Mouse (Mus musculus): ENCODE data around the gene Smarca2. TPM values are rescaled to one million over a fixed set of nuclear protein-coding genes. Genes with fewer than 3 reads are reported as not detected.
"Not testable (repeated sequence)": the region's sequence is repeated elsewhere in the genome, so short reads cannot be mapped to it uniquely, and the experiment has no call there.

The Smarca2 gene
- total RNA-seq, 4 experiments from 2014 or later = 198 to 256 (median 233) TPM

DNA sequence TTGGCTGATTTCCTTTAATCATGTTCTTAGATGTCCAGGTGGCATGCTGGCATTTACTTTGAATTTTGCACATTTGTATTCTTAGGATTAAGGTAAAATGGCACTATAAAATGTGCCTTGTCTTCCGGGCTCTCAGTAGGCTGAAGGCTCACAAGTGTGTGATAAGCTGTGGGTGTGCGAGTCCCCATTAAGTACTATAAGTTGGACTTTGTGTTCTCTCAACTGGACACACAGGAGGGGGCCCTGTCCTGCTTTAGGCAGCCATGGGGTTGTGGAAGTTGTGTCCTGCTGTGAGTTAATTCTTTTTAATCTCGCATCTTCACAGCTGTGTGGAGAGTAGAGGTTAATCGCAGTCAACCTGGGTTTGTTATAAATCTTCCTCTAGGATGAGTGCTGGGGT, 85.7 kb downstream of the Smarca2 start:
- no peak for DNase-seq (ENCODE audit: low spot score in 2 of 2)

GRCm38 (mm10) chr19:26697107-26697506, 92.3 kb downstream of the Smarca2 start:
- DNase-seq (ENCODE audit: low spot score in 2 of 2) = no peak

- DNase-seq (ENCODE audit: low spot score in 2 of 2) = no peak
Observed at GRCm38 (mm10) chr19:26704545-26705209, 99.8 kb downstream of the Smarca2 start.

DNA sequence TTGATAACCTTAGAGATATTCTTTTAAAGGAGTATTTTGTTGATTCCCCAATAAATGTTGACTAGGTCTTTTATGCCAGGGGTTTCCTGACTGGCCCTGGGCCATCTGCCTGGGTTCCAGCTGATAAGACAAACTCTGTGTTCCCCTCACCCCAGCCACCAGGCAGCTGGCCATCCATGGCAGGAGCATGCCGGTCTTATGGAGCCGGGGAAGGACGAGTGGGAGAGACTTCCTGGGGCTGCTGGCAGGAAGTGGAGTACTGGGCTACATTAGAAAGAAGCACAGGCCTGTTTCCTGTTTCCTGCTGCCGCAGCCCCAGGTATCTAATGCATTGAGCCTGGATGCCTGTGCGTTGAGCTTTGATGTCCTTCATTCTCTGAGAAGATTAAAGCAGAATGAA, 102.1 kb downstream of the Smarca2 start:
- DNase-seq (ENCODE audit: low spot score in 2 of 2) = no peak

GRCm38 (mm10) chr19:26709095-26709494, 104.2 kb downstream of the Smarca2 start:
- DNase-seq (ENCODE audit: low spot score in 2 of 2) = no peak

DNA sequence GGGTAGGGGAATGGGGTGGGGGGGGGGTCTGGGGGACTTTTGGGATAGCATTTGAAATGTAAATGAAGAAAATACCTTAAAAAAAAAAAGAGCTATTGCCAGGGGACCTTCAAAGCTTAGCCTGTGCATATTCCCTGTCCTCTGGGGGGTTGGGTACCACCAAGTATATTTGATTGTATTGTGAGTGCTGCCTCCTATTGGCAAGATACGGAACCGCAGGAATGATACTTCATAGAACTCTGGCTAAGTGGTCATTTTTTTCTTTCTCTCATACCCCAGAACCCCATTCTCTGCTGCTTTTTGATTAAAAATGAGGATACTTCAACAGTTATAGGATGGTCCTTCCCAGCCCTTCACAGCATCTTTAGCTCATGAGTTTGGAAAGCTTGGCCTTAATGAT, 106.4 kb downstream of the Smarca2 start:
- DNase-seq (ENCODE audit: low spot score in 2 of 2) = no peak

- DNase-seq (ENCODE audit: low spot score in 2 of 2) = peak in 1 of 2 experiments; percentile 32
Observed at GRCm38 (mm10) chr19:26716217-26716616, 111.4 kb downstream of the Smarca2 start.

- peak in 1 of 2 experiments; percentile 49 for DNase-seq (ENCODE audit: low spot score in 2 of 2)
Observed at GRCm38 (mm10) chr19:26718221-26718620, 113.4 kb downstream of the Smarca2 start.

GRCm38 (mm10) chr19:26719161-26719560, 114.3 kb downstream of the Smarca2 start:
- DNase-seq (ENCODE audit: low spot score in 2 of 2) = no peak

GRCm38 (mm10) chr19:26721741-26722140, 116.9 kb downstream of the Smarca2 start:
- DNase-seq (ENCODE audit: low spot score in 2 of 2) = no peak

DNA sequence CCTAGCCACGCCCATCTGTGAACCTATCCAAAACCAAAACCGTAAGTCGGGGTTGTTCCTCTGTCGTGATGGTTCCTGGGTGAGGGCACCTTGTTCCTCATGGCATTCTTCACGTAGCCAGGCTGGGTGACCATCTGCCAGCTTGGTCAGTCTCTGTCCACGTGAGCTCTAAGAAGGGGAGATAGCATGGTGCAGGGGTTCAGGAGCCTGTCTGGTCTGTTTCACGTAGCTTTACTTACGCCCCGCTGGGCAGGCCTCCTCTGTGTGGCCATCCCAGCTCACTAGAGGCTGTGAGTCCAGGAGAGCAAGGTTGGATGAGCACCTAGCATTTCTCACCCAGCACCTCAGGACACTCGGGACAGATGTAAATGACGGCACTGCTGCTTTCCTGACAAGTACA, 119.0 kb downstream of the Smarca2 start:
- DNase-seq (ENCODE audit: low spot score in 2 of 2) = no peak

- DNase-seq (ENCODE audit: low spot score in 2 of 2) = no peak
Observed at GRCm38 (mm10) chr19:26724626-26725025, 119.8 kb downstream of the Smarca2 start.

GRCm38 (mm10) chr19:26727796-26728195, 122.9 kb downstream of the Smarca2 start:
- no peak for DNase-seq (ENCODE audit: low spot score in 2 of 2)

- DNase-seq (ENCODE audit: low spot score in 2 of 2) = no peak
Observed at GRCm38 (mm10) chr19:26730486-26730885, 125.6 kb downstream of the Smarca2 start.

- DNase-seq (ENCODE audit: low spot score in 2 of 2) = no peak
Observed at GRCm38 (mm10) chr19:26731121-26731520, 126.3 kb downstream of the Smarca2 start.

- no peak for DNase-seq (ENCODE audit: low spot score in 2 of 2)
Observed at GRCm38 (mm10) chr19:26731809-26732208, 127.0 kb downstream of the Smarca2 start.

- DNase-seq (ENCODE audit: low spot score in 2 of 2) = no peak
Observed at GRCm38 (mm10) chr19:26733055-26733454, 128.2 kb downstream of the Smarca2 start.

DNA sequence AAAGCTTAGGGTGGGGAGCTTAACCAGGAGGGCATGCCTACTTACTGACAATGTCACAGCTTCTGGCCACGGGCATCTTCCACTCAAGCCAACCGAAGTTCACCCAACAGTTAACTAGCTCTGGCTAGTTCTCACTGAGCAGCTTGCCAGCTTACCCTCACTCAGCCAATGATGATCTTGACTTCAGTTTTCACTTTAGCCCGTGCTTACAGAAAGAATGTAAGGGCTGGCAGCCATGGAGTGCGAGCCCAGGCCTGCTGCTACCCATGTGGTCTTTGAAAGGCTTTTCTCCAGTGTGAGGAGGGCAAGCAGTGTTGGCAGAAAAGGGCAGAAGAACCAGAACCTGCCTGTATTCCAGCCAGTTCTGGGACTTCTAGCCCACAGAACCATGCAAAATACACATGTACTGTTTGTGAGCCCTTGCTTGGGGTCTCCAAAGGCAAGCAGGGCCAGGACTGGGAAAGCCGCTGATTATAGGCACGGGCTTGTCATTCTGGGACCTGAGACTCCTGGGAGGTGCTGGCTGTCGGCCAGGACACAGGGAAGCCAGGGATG, 128.8 kb downstream of the Smarca2 start:
- DNase-seq (ENCODE audit: low spot score in 2 of 2) = no peak

- no peak for DNase-seq (ENCODE audit: low spot score in 2 of 2)
Observed at GRCm38 (mm10) chr19:26734704-26735109, 129.9 kb downstream of the Smarca2 start.

GRCm38 (mm10) chr19:26745021-26745420, 140.2 kb downstream of the Smarca2 start:
- DNase-seq (ENCODE audit: low spot score in 2 of 2) = not testable (repeated sequence)

- no peak for DNase-seq (ENCODE audit: low spot score in 2 of 2)
Observed at GRCm38 (mm10) chr19:26745567-26745966, 140.7 kb downstream of the Smarca2 start.

- no peak for DNase-seq (ENCODE audit: low spot score in 2 of 2)
Observed at GRCm38 (mm10) chr19:26746290-26746689, 141.4 kb downstream of the Smarca2 start.

All from layer of hippocampus, adult 8-10 months (tissue).